Mouse (Mus musculus): ENCODE data around the gene Gpr137c.

Gene Gpr137c

DNA sequence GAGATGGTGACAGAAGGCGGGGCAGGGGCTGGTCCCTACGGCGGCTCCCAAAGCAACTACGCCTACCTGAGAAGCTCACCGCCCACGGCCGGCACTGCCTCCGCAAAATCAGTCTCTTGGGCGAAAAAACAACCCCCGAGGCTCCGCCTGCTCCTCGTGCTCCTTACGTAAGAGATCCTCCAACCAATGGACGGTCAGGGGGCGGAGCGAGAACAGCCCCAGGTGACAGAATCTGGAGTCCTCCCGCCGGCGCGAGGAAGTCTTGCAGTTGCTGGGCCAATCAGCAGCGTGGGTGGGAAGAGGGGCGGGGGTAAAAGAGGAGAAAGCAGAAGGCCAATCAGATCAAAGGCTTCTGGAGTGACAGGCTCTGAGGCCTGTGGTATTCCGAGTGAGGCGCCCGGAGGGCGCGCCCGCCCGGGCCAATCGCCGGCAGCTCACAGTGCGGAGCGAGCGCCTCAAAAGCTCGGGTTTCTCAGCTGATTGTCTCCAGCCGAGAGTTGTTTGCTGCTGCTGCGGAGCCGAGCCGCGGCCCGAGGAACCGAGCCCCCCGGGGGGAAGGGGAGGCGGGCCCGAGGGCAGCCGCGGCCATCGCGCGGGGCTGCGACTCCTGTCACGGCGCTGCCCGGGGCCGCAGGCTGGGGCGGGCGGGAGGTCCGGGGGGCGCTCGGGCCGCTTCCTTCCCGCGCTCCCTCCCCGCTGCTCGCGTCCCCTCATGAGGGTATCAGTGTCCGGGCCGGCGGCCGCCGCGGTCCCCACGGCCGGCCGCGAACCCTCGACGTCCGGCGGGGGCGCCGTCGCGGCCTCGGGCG, at the start of gene Gpr137c:
Gene Gpr137c (plus strand): TSS at position 437 of the 809 bp plus-strand sequence.
- peak; percentile 97 to 100 for DNase-seq

DNA sequence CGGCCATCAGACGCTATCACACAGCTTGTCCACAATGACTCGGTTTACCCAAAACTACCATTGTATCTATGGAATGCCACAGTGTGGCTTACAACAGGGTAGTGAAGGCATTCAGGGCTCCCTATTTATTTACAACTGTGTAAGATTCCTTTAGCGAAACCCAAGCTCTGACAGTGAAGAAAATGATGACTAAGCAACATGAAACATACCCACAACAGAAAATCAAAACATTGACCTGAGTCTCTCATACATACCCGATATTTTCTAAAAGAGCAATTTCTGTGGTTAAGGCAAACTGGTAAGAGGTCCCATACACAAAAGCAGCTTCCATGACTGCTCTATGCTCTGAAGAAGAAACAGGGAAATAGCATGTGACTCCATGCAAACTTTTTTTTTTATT, 47.3 kb upstream of the Gpr137c start:
- no peak for DNase-seq

DNA sequence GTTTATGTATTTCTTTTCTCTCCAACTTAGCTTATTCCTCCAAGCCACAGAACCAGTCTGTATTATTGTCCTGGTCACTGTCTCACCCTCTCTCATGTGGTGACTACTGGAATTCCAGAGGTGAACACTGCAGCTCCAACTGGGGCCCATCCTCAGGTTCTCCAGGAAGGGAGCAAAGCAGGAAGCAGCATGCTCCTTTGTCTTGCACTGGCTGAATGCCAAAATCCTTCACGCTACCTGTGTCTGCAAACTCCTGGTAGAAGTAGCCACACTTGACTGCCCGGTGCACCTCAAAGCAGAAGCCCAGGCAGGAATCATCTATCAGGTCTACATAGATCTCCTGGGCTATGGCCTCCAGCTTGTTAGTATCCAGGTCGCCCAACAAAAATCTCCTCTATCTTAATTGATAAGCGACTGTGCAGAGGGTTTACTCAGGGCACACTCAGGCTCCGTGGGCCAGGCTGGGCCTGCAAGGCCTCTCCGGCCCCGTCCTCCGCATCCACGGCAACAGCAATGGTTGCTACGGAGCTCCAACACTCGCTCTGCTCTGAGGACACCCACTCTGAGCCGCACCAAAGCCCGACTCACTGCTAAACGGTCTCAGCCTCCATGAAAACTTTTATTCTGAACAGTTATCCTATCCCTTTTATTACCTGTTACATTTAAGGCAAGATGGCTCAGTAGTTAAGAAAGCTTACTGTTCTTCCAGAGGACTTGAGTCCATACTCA, 44.3 kb upstream of the Gpr137c start:
- no peak for DNase-seq

DNA sequence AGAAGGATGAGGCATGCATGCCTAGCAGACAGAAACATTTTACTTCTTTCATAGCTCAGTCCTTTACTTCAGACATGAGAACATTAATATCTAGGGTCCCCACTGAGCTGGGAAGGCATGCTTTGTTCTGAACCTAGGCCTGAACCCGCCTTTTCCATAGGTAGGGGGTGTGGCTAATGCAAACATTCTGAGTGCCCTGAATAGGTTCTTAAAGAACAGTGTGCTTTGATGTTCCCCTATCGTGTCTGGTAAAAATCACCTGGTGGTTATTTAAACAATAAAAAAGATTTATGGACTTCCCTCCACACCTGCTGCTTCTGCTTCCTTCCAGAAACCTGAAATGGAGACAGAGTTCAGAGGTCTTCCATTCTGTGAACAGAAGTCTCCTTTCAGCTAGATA, 40.3 kb upstream of the Gpr137c start:
- no peak for DNase-seq

DNA sequence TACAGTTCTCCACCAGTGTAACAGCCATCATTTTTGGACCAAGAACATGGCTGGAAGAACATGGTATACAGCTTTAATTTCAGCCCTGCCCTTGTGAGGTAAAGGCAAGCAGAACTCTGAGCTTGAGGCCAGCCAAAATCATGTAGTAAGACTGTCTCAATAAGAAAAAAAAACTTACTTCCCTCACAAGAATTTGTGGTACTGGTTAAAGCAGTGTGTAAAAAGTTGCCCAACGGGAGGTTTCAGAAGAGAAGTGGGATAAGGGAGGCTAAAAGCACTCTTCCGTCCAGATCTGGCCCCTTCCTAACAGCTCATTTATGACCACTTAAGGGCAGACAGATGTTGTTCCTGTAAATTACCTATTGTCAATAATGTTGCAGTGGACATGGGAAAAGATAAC, 39.9 kb upstream of the Gpr137c start:
- DNase-seq: no peak

DNA sequence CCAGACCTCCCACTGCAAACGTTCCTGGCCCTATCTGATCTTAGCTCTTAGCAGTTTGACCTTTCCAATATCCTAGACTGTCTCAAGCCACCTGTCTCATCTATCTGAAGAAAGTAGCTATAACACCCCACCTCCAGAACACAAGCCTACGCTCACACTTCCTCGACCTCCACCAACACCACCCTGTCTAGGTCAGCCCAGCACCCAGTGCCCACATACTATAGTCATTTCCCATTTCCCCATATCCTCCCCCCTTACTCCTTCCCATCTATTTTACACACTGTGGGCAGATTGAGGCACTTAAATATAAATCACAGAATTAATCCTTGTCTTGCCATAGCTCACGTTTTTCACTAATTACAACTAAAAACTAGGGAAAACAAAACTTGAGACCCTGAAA, 37.9 kb upstream of the Gpr137c start:
- no peak for DNase-seq

DNA sequence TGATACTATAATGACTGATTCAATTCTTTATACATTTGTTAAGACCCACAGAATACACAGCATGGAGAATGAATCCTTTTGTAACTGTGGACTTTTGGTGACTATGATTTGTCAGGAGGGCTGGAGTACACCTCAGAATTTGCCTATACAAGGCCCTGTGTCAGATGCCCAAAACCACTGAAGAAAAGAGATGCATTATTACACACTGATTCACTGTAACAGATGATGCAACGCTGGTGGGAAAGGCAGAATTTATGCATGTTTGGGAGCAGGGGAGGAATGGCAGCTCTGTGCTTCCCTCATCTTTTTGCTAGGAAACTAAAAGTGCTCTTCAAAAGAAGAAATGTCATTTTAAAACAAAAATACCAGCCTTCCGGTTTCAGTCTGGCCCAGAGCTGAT, 28.5 kb upstream of the Gpr137c start:
- no peak for DNase-seq

DNA sequence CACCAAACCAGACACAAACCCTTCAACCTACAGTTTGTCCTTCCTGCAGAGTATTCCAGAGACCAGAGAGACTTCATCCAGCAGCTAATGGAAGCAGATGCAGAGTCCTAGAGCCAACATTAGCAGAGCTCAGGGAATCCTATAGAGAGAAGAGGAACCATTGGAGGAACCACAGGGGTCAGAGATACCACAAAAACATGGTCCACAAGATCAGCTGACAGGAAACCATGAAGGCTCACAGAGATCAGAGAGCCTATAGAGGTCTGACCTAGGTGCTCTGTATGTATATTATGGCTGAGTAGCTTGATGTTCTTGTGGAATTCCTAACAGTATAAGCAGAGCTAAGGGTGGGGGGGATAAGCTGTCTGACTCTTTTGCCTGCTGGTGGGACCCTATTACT, 18.9 kb upstream of the Gpr137c start:
- no peak for DNase-seq

DNA sequence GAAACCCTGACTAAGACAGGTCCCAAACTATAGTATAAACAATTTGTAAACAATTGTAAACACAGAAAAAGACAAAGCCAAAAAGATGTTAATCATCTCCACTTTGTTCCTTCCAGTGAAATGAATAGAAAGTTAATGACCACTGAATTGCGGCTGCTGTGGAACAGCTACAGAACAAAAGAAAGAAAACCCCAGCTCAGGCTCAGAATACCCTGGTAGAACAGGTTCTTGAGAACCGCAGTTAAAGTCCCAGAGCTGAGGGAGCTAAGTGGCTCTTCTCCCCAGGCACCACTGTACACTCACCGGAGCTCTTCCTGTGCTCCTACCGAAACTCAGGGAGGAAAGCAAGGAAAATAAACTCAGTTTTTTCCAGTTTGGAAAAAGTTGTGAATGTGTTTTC, 8.8 kb upstream of the Gpr137c start:
- no peak for DNase-seq

DNA sequence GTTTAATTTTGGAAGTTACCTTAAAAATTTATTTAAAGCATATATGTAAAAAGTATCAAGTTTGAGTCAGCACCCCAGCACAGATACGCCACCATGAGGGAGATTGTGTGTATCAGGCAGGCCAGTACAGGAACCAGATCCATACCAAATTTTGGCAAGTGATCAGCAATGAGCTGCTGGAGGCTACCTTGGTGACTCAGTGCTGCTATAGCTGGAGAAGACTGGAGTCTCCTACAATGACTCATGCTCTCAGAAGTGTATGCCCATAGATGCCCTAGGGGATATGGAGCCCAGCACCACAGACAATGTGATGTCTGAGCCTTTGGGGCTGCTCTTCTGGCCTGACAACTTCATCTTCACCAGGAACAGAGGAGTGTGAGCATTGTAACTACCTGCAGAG, 8.1 kb upstream of the Gpr137c start:
- DNase-seq: peak in 1 of 2 experiments; percentile 20

DNA sequence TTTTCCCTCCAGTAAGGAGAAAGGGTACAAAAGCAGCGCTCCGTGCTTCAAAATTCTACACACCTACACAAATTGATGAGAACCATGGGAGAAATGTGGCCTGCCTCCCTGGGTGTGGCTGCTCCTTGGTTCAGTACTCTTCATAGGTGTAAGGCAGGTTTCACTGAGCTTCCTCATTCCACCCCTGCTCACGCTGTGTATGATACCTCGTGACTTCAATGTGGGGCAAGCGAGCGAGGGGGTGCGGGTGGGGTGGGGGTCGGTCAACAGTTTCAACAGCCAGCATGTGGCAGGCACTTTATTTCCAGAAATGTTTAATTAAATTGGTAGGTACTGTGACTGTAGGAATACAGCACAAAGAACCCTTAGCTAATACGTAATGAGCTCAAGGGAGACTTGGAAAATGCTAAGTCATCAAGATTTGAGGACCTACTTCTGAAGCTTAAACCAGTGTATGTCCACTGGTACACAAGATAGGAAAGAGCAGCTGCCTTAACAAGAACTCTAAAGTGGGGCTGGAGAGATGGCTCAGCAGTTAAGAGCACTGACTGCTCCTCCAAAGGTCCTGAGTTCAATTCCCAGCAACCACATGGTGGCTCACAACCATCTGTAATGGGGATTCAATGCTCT, 2.7 kb upstream of the Gpr137c start:
- DNase-seq: no peak

DNA sequence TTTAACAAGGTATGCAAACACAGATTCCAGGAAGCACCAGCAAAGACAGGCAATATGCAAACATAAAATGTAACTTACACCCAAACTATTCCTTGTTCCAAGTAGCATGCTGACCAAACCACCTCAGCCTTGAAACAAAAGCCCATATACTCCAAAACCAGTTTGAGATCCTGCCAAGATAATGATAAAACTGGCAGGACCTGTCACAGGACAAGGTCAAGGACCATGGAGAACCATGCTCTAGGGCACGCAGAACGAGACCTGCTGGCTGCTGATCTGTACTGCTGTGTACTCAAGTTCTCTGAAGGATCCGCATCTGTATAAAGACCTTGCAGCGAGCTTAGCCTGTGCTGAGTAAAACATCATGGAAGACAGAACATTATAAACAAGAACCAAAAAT, 1.8 kb upstream of the Gpr137c start:
- DNase-seq: no peak

DNA sequence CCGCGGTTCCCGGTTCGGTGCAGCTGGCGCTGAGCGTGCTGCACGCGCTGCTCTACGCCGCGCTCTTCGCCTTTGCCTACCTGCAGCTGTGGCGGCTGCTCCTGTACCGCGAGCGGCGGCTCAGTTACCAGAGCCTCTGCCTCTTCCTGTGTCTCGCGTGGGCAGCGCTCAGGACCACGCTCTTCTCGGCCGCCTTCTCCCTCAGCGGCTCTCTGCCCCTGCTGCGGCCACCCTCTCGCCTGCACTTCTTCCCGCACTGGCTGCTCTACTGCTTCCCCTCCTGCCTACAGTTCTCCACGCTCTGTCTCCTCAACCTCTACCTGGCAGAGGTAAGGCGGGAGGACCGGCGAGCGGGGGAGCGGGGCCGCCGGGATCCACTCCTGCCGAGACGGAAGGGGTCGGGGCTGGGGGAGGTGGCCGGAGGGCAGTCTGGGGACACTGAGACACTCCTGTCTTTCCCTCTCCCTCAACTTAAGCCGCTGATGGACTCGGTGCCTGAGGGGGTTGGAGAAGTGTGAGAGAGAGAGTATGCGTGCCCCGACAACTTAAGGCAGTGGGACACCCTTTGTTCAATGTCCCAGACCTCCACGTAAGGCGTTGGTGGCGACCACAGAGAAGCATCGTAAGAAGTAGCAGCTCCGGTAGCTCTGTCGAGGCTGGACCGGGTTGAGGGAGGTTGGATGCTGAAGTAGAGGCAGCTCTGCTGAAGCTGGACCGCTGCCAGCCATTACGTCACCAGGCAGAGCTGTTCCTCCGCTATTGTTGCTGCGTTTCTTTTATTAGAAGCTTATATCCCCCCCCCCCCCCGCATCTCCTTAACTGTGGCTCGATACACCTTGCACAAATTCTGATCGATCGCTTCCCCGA, 806 bp downstream of the Gpr137c start, which contains the start of gene Txndc16:
Gene Txndc16 (minus strand): TSS at position 239 of the 867 bp plus-strand sequence.
- DNase-seq: peak; percentile 93 to 94

DNA sequence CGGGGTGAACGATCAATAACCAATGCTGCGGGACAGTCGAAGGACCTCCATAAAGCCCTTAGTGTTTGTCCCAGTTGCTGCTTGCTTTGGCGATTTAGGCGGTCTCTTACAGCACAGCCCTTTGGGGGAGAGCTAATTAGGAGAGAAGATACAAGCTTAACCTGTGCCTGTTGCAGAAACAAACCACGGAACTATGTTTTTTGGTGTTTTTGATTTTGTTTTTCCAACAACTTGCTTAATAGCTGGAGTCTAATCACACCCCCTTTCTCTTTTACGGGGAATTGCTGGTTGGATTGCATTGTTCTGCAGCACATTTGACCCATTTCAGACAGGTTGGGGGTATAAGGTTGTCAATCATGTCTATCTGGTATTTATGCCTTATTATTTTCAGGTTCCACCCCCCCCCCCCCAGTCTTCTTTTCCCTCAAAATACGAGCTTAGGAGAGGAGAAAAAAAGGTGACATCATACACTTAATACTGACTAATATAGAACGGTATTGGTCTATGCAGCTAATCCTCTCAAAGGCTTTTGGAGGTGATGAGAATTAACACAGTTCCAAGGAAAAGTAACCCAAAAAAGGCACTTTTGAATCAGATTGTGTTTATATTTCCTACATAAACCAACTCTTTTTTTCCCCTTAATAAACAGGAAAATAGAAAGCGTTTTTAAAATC, 1.6 kb downstream of the Gpr137c start:
- DNase-seq: no peak

DNA sequence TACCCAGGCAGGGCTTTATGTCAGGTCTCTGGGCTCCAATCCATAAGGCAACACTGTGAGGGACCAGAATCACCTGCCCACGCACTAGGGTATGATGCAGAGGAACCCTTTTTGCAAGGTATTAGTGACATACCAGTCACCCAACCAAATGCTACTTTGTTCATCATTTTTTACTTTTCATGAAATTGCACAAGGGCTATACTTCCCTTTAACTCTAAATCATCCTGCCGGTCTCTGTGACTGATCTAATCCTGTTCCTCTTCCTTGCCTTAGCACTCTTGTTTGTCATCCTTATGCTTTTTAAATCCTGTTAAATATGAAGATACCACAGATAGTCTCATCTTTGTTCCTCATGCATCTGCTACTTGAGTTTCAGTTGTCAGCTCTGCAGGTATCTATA, 19.5 kb downstream of the Gpr137c start:
- no peak for DNase-seq

DNA sequence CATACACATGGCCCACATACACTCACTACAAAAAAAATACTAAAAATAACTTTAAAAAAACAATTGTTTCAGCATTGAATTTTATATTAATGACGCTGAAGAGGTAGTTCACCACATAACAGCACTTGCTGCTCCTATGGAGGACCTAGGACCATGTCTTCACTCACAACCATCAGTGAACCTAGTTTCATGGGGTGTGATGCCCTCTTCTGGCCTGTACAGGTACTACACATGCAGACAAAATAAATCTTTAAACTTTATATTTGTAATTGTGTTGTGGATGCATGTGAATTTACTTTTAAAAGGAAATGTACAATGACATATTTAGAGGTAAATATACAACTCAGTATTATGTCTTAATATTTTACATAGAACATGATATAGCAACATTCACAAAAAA, 22.1 kb downstream of the Gpr137c start:
- DNase-seq: no peak

DNA sequence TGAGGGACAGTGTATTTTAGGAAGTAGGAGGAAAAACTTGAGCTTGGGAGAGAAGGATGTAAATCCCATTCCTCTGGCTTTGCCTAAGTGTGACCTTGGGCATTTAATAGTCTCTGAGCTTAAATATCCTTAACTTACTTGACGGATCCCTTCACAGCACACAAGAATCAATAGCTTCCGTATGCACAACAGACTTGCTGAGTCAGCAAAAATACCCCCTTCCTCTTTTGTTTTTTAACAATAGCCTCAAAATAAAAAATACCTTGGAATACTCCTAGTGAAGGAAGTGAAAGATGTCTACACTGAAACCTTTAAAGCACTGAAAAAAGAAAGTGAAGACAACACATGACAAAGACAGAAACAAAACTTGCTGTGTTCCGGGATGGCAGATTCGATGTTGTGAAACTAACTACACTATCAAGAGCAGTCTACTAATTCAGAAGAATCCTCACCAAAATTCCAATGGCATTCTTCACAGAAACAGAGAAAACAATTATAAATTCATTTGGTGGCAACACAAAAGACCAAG, 32.1 kb downstream of the Gpr137c start:
- no peak for DNase-seq

DNA sequence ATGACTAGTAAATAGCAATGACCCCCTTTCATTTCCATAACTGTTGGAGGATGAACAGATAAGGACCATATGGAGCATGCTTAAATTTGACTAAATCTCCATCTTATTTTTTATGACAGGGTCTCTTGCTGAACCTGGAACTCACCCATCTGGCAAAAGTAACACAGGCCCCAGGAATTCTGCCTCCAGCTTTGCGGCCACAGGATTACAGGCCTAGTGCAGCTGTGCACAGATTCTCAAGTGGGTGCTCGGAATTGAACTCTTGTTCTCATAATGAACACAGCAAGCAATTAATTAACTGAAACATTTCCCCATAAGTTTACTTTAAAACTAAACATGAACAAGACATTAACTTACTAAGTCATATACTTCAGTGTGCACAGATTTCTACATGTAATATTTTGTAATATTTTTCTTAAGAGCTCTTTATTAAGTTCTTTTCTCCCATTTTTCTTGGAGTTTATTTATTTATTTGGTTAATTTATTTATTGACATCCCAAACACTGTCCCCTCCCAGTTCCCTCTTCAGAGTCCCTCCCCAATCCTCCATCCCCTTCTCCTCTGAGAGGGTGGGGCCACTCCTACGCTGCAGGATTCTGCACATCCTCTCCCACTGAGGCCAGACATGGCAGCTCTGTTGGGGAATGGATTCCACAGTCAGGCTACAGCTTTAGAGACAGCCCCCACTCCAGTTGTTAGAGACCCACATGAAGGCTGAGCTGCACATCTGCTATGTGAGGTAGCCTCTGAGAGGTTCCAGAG, 44.5 kb downstream of the Gpr137c start:
- DNase-seq: no peak

DNA sequence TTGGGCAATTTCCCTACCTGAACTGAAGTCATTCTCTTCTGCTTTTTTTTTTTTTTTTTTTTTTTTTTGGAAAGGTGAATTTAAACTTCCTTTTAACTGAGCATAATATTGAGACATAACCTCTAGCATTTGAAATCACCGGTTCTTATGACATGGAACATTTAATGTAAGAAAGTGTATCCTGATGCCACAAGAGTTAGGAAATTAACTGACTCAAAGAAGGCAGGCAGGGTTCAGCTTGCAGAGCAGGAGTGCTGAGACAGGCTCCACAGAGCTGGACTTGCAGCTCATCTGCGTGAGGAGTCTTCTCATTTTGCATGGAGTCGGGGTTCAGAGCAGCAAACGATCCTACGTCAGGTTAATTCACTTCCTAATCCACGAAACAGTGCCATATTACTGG, 56.3 kb downstream of the Gpr137c start:
- no peak for DNase-seq

DNA sequence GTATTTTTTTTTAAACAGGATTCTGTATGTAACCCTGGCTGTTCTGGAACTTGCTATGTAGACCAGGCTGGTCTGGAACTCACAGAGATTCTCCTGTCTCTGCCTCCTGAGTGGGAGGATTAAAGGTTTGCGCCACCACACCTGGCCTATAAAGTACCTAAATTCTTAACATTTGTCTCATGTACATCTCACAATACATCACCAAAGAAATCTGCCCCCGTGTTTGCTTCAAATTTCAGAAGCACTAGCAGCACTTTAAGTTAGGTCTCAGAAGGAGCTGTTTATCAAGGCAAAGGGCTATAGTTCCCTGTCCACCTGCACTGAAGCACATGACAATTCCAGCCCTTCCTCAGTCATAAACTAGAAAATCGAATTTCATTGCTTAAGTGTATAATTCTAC, 62.5 kb downstream of the Gpr137c start:
- DNase-seq: no peak

DNA sequence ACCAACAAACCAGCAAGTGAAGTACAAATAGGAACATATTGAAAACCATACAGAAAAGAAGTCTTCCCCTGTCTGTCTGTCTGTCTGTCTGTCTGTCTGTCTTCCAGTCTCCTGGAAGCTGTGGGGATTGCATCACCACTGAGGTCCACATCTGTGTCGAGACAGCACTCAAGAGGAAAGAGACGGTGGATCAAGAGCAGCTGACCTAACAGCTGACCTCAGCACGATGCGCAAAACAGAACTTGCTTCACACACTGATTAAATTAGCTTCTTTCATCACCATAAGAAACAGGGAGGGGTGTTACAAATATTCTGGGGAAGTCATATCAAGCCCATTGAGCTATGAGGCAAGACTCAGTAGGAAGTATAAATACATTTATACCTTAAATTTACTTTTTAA, 72.1 kb downstream of the Gpr137c start:
- no peak for DNase-seq

Data from cerebellum, adult 18-20 months (tissue).